Mouse (Mus musculus): ENCODE measurements at regions not wholly inside any gene's neighbourhood (a gene's known extent, or its start where the extent isn't known, plus 50 kb on each side); places are given as distances from the start of the nearest gene placed in this dataset.

DNA sequence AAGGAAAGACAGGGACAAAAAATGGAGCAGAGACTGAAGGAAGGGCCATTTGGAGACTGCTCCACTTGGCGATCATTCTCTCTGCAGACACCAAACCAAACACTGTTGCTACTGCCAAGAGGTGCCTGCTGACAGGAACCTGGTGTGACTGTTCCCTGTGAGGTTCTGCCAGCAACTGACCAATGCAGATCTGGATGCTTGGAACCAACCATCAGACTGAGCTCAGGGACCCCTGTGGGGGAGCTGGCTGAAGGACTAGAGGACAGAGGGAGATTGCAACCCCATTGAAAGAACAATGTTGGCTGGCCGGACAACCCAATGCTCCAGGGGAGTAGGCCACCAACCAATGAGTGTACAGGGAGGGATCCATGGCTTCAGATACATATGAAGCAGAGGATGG is 139.2 kb upstream of the Cep126 start:
- no peak for DNase-seq (ENCODE audit: low spot score in 2 of 2)

DNA sequence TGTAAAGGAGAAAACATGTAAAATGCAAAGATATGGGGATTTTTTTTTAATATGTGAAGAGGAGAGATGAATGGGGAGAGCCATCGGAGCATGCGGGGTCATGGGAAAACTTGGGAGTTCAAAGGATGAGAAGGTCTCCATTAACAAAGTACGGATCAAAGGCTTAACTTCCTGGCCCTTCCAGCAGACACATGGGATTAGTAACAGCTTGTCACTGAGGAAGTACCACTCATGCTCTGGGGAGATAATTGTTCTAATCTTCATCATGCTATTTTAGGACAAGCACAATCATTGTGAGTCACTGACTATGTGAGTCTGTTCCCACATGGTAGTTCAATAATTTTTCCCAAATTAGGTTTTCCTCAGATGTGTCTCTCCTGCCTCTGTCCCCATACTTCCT is 115.4 kb upstream of the Cep126 start:
- DNase-seq (ENCODE audit: low spot score in 2 of 2) = no peak

DNA sequence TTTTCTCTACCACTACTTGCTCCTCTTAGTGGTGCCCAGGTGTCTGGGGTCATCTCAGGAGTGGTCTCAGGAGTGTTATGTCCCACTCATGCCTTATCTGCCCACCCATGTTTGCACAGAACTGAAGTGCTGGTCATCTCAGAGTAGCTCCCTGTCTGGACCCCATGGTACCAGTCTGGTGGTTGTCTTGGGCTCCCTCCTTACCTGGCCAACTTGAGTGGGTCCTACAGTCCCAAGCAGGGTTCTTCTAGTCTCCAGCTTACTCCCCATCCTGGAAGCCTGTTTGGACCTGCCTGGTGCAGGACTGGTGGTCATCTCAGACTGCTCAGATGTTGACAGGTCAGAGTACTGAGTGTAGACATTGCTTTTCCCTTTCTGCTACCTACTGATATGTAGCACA is 94.0 kb upstream of the Cep126 start:
- no peak for DNase-seq (ENCODE audit: low spot score in 2 of 2)

DNA sequence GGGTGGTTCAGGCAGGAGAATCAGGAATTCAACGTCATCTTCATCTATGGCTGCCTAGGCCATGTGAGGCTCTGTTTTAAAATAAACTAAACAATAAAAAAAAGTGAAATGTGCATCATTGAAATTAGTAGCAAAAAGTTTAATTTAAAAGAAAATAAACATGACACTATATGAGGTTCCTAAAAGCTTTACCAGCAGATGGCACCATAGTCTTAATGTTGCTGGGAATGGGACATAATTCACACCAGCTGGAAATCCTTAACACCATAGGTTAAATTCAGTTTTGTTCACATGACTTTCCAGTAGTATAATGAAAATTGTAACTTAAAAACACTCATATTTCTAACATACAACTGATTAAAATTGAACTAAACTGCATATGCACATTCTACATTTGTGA is 92.3 kb upstream of the Cep126 start:
- DNase-seq (ENCODE audit: low spot score in 2 of 2) = no peak

DNA sequence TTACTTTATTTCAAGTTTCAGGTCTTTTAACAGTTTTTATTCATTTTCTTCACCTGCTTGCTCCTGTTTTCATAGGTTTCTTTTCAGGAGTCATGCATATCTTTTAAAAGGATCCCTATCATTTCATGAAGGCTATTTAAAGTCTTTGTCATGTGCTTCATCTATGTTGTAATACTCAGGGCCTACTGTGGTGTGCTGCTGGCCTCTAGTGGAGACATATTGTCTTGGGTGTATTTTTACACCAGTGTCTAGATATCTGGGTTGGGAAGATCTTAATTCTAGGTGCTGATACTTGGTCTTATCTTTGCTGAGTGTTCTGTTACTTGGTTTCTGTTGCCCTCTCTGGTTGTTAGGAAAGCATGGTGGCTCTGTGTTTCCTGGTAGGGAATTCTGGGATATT is 74.8 kb upstream of the Cep126 start:
- DNase-seq (ENCODE audit: low spot score in 2 of 2) = peak; percentile 7 to 29

DNA sequence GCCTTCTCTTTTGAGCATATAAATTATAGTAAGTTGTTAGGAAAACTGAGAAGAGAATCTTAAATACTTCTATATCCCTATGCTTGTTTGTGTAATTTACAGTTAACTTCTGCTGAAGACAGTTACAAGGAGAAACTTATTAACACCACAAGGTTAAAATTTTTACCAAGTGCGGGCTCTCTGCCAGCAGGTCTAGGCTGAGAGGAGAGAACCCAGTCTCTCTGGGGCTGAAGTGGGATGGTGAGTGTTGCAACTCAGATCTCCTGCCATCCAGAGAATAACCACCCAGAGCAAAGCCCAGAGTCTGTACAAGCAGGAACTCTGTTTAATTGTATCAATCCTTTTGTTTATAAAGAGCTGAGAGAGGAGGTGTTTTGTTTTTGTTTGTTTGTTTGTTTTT is 51.3 kb upstream of the Cep126 start:
- DNase-seq (ENCODE audit: low spot score in 2 of 2) = no peak
